Mouse (Mus musculus) MEL (cell line): ENCODE data around the gene Pigb. TPM values are rescaled to one million over a fixed set of nuclear protein-coding genes. Genes with fewer than 3 reads are reported as not detected.

Experiments
- DNase-seq: peaks from one replicate; pipeline ENCODE4 v3.0.0; 2011; ENCODE audit warnings: low read depth, low spot score
- H3K27ac ChIP-seq: 2 replicates; pipeline ENCODE4 v1.5.1; 2012; ENCODE audit warnings: low read depth, mild to moderate bottlenecking, control low read depth, low read length, moderate library complexity; ENCODE audit not compliant: control insufficient read depth
- H3K27me3 ChIP-seq, 2 experiments: fragments of 150-350 bp in 1 of 2; sonication (generic) in 1 of 2; 2 replicates each; pipeline ENCODE4 v1.6.1; 2012; ENCODE audit warnings: low read length in 2 of 2, mild to moderate bottlenecking in 2 of 2, improper control_type of control experiment in 1 of 2, moderate library complexity in 1 of 2; ENCODE audit not compliant: insufficient read depth in 2 of 2, control insufficient read depth in 1 of 2
- H3K36me3 ChIP-seq, 2 experiments: 2 replicates each; pipeline ENCODE4 v1.6.1; 2012 to 2014; ENCODE audit warnings: low read length in 2 of 2, improper control_type of control experiment in 1 of 2, inconsistent platforms in 1 of 2, mild to moderate bottlenecking in 1 of 2; ENCODE audit not compliant: insufficient read depth in 2 of 2, control insufficient read depth in 1 of 2
- H3K4me1 ChIP-seq, 2 experiments: fragments of 150-350 bp in 1 of 2; sonication (generic) in 1 of 2; 2 replicates each; pipeline ENCODE4 v1.6.1; 2012; ENCODE audit warnings: low read length in 2 of 2, improper control_type of control experiment in 1 of 2, mild to moderate bottlenecking in 1 of 2; ENCODE audit not compliant: insufficient read depth in 2 of 2, control insufficient read depth in 1 of 2
- H3K4me3 ChIP-seq, 2 experiments: fragments of 150-350 bp in 1 of 2; sonication (generic) in 1 of 2; 2 replicates each; pipeline ENCODE4 v1.5.1; 2012; ENCODE audit warnings: low read depth in 2 of 2, low read length in 2 of 2, mild to moderate bottlenecking in 2 of 2, moderate library complexity in 2 of 2, control low read depth in 1 of 2, improper control_type of control experiment in 1 of 2; ENCODE audit not compliant: control insufficient read depth in 1 of 2, insufficient read depth in 1 of 2
- H3K79me2 ChIP-seq: 2 replicates; pipeline ENCODE4 v1.6.1; 2012; ENCODE audit warnings: mild to moderate bottlenecking, low read length, moderate library complexity; ENCODE audit not compliant: control insufficient read depth, poor library complexity, insufficient read depth
- H3K9ac ChIP-seq: 2 replicates; pipeline ENCODE4 v1.6.1; 2012; ENCODE audit warnings: low read depth, mild to moderate bottlenecking, control low read depth, low read length, moderate library complexity; ENCODE audit not compliant: control insufficient read depth, poor library complexity, severe bottlenecking
- H3K9me3 ChIP-seq: fragments of 150-350 bp; sonication (generic); replicated peaks from 2 replicates; pipeline ENCODE4 v1.6.1; 2012; ENCODE audit warnings: mild to moderate bottlenecking, low read length, improper control_type of control experiment, moderate library complexity; ENCODE audit not compliant: insufficient read depth
- CHD2 ChIP-seq: IDR thresholded peaks from 2 replicates; pipeline ENCODE4 v1.6.1; 2011; ENCODE audit warnings: low read length, improper control_type of control experiment
- E2F4 ChIP-seq: IDR thresholded peaks from 2 replicates; pipeline ENCODE4 v1.6.1; 2011; ENCODE audit warnings: low read depth, low read length, improper control_type of control experiment, borderline replicate concordance
- ETS1 ChIP-seq: IDR thresholded peaks from 2 replicates; pipeline ENCODE4 v1.6.1; 2012; ENCODE audit warnings: low read depth, mild to moderate bottlenecking, inconsistent platforms, low read length, improper control_type of control experiment, moderate library complexity
- GABPA ChIP-seq: IDR thresholded peaks from 2 replicates; pipeline ENCODE4 v1.6.1; 2012; ENCODE audit warnings: low read depth, mild to moderate bottlenecking, inconsistent platforms, low read length, improper control_type of control experiment, moderate library complexity
- GATA1 ChIP-seq: IDR thresholded peaks from 2 replicates; pipeline ENCODE4 v1.6.1; 2011; ENCODE audit warnings: low read depth, low read length, improper control_type of control experiment
- HCFC1 ChIP-seq: IDR thresholded peaks from 2 replicates; pipeline ENCODE4 v1.6.1; 2012; ENCODE audit warnings: low read depth, mild to moderate bottlenecking, inconsistent platforms, low read length, improper control_type of control experiment, moderate library complexity
- MAZ ChIP-seq: IDR thresholded peaks from 2 replicates; pipeline ENCODE4 v1.6.1; 2012; ENCODE audit warnings: low read depth, mild to moderate bottlenecking, inconsistent platforms, low read length, improper control_type of control experiment
- MXI1 ChIP-seq: IDR thresholded peaks from 2 replicates; pipeline ENCODE4 v1.6.1; 2011; ENCODE audit warnings: mild to moderate bottlenecking, low read depth, low read length, improper control_type of control experiment
- MYC ChIP-seq: IDR thresholded peaks from 2 replicates; pipeline ENCODE4 v1.6.1; 2011; ENCODE audit warnings: low read depth, mild to moderate bottlenecking, low read length, improper control_type of control experiment, moderate library complexity
- POLR2AphosphoS5 ChIP-seq: IDR thresholded peaks from 2 replicates; pipeline ENCODE4 v1.6.1; 2012; ENCODE audit warnings: low read depth, borderline replicate concordance, mild to moderate bottlenecking, inconsistent platforms, low read length, moderate library complexity, mixed read lengths
- RAD21 ChIP-seq: IDR thresholded peaks from 2 replicates; pipeline ENCODE4 v1.6.1; 2011; ENCODE audit warnings: mild to moderate bottlenecking, low read depth, low read length, improper control_type of control experiment
- RCOR1 ChIP-seq: IDR thresholded peaks from 2 replicates; pipeline ENCODE4 v1.6.1; 2012; ENCODE audit warnings: low read depth, mild to moderate bottlenecking, inconsistent platforms, low read length, improper control_type of control experiment
- SIN3A ChIP-seq: IDR thresholded peaks from 2 replicates; pipeline ENCODE4 v1.6.1; 2012; ENCODE audit warnings: low read length, improper control_type of control experiment, inconsistent platforms
- TAL1 ChIP-seq: IDR thresholded peaks from 2 replicates; pipeline ENCODE4 v1.6.1; 2012; ENCODE audit warnings: mild to moderate bottlenecking, inconsistent platforms, low read length, moderate library complexity, mixed read lengths
- TBP ChIP-seq: IDR thresholded peaks from 2 replicates; pipeline ENCODE4 v1.8.0; 2011; ENCODE audit warnings: low read depth, low read length, improper control_type of control experiment
- ZMIZ1 ChIP-seq: IDR thresholded peaks from 2 replicates; pipeline ENCODE4 v1.6.1; 2012; ENCODE audit warnings: low read depth, mild to moderate bottlenecking, inconsistent platforms, low read length, improper control_type of control experiment, moderate library complexity
- polyA plus RNA-seq, 2 experiments: library from polyadenylated mRNA; stranded (reverse) in 1 of 2; unstranded in 1 of 2; fragments of >175 nt in 1 of 2; fragments of >200 nt in 1 of 2; gene quantifications; 2 replicates each; pipeline versions ENCODE4 v1.2.1 to v1.2.4; 2012; ENCODE audit warnings: low replicate concordance in 2 of 2, low read depth in 1 of 2; ENCODE audit not compliant: insufficient read length in 2 of 2, insufficient read depth in 1 of 2, missing spikeins in 1 of 2
- total RNA-seq: library from RNA; depleted of rRNA; stranded (reverse); fragments of 300-350 nt; gene quantifications from 2 replicates; pipeline ENCODE4 v1.2.3, GENCODE M21; 2012

The Pigb gene
- total and polyA plus RNA-seq, 3 experiments = 3.7 to 12.0 TPM; not detected in 1

- DNase-seq = peak; percentile 69
- H3K27me3 ChIP-seq = no peaks in the 10 kb centered on the region
- peak overlapping the region; percentile 4; the same call in 1 of the 2 replicates for H3K27ac ChIP-seq
- peaks cover 0 to 26% of the 10 kb centered on the region in 2 experiments; a peak in 3 of 4 replicates for H3K36me3 ChIP-seq
- peaks cover 15 to 35% of the 10 kb centered on the region in 2 experiments for H3K4me1 ChIP-seq
- H3K9ac ChIP-seq = no peak overlapping the region
- H3K79me2 ChIP-seq = no peaks in the 10 kb centered on the region
- no peak overlapping the region for H3K4me3 ChIP-seq
- peak; percentile 73 for TF ChIP-seq ETS1
- TF ChIP-seq SIN3A = peak; percentile 46; the same call in 1 of the 2 replicates
- no peak for TF ChIP-seq ZMIZ1
- no peak for TF ChIP-seq HCFC1
- TF ChIP-seq MAZ = no peak
- TF ChIP-seq TAL1 = no peak
- TF ChIP-seq GATA1 = no peak
- no peak for TF ChIP-seq GABPA
- TF ChIP-seq MXI1 = peak; percentile 52; the same call in 1 of the 2 replicates
- TF ChIP-seq E2F4 = no peak
- no peak for TF ChIP-seq CHD2
- no peaks in the 10 kb centered on the region for H3K9me3 ChIP-seq
Measured at GRCm38 (mm10) chr9:73068230-73068679, 28.1 kb upstream of the Pigb start.

DNA sequence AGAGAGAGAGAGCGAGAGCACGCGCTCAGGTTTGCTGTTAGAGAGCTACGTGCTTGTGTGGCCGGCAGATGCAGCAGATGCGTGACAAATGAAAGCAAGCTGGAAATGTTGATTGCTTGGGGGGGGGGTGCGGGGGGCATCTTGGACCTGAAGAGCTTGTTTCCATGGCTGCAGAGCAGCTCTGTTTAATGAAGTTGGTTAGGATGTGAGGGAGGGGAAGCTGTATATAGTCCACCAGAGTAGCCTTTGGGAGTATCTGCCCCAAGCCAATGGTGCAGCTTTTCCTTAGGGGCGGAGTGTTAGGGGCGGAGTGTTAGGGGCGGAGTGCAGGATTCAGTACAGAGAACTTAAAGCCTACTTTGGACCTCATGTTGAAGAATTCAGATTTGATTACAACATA is 26.9 kb upstream of the Pigb start:
- no peak for DNase-seq
- Histone ChIP-seq H3K36me3 (peaks cover 0 to 20% of the 10 kb centered on the region in 2 experiments; a peak in 3 of 4 replicates), H3K27ac (no peak overlapping the region), H3K4me3 (no peak overlapping the region), H3K4me1 (peaks cover 10 to 24% of the 10 kb centered on the region in 2 experiments), H3K9ac (no peak overlapping the region), H3K79me2 (no peaks in the 10 kb centered on the region), H3K9me3 (no peaks in the 10 kb centered on the region), H3K27me3 (no peaks in the 10 kb centered on the region)
- TF ChIP-seq RAD21 (no peak), POLR2AphosphoS5 (no peak), MAZ (no peak), MYC (no peak), TBP (no peak), RCOR1 (no peak)
